Comparison of ENCODE assay signal across 8 mouse cellular contexts in the genomic region with DNA sequence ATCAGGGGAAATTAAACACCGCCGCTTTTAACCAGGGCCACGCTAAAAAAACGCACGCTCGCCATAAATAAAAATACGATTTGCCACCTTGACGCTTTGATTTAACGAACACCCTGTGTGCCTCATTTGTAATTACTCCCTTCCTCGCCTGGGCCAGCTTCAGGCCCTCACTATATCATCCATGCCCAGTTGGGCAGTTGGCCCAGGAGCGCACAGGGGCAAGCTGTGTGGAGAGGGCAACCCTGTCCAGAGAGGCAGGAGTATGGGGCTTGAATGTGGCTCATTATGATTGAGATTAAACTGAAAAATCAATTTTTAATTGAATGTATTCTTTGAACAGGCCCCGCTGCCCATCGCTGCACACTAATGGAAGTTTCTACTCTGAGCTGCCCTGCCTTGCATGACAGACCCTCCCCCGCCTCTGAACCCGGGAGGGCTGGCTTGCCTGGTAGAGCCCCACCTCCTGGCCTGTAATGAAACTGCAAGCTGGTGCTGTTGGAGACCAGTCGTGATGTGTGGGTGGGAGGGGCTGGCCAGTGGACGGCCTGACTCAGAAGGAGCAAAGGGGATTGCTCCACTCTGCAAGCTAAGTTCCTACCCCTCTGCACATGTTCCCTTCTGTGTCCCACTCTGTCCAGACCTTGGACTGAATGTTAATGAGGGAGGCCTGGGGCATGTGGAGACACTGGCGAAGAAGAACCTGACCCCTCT. TPM values are rescaled to one million over a fixed set of nuclear protein-coding genes. Genes with fewer than 3 reads are reported as not detected.
DNase-seq lines count a peak whose midpoint lies in the region; ATAC-seq and TF ChIP-seq lines count a peak whose summit lies in the region.

No protein-coding gene starts in this region.

- H3K9me3 ChIP-seq in heart, embryonic 12.5 days (replicated peaks), result no peaks in the 10 kb centered on the region
- H3K9me3 ChIP-seq in limb, embryonic 14.5 days (ENCODE audit: control insufficient read depth, low read length), result no peaks in the 10 kb centered on the region

- H3K4me3 ChIP-seq in heart, embryonic 12.5 days, result no peak overlapping the region
- no peak overlapping the region for H3K4me3 ChIP-seq in limb, embryonic 14.5 days (replicated peaks; ENCODE audit: low read length)
- H3K4me3 ChIP-seq in small intestine, adult 2 months (ENCODE audit: low read depth, low read length), result no peak overlapping the region

- H3K9ac ChIP-seq in heart, embryonic 12.5 days, result no peak overlapping the region
- no peak overlapping the region for H3K9ac ChIP-seq in limb, embryonic 14.5 days (ENCODE audit: low read depth, low read length, severe bottlenecking)

- no peak overlapping the region for H3K4me2 ChIP-seq in heart, embryonic 12.5 days
- no peak overlapping the region for H3K4me2 ChIP-seq in limb, embryonic 14.5 days (replicated peaks; ENCODE audit: low read depth, low read length, severe bottlenecking)

- H3K36me3 ChIP-seq in heart, embryonic 12.5 days, result no peaks in the 10 kb centered on the region
- H3K36me3 ChIP-seq in limb, embryonic 14.5 days (ENCODE audit: control insufficient read depth, insufficient read depth, low read length), result no peaks in the 10 kb centered on the region
- H3K36me3 ChIP-seq in small intestine, adult 2 months (ENCODE audit: control insufficient read depth, insufficient read depth, low read length), result no peaks in the 10 kb centered on the region

- no peak for TF ChIP-seq POLR2A in limb, embryonic 14.5 days (IDR thresholded peaks at IDR 0.05; ENCODE audit: borderline replicate concordance, extremely low read depth, insufficient read depth, insufficient read length)
- TF ChIP-seq POLR2A in small intestine, adult 2 months (IDR thresholded peaks at IDR 0.05; ENCODE audit: low read depth, low read length), result no peak

- intact Hi-C loops in heart, postnatal 14 days (cut with DNase I), result no loop called here

- H3K27ac ChIP-seq in heart, embryonic 12.5 days (ENCODE audit: poor library complexity, severe bottlenecking), result no peak overlapping the region
- H3K27ac ChIP-seq in limb, embryonic 14.5 days (replicated peaks; ENCODE audit: low read depth, low read length), result no peak overlapping the region
- no peak overlapping the region for H3K27ac ChIP-seq in small intestine, adult 2 months (ENCODE audit: insufficient read depth, low read depth, low read length)

- 30% methylated on average over 18 of the region's 18 CpGs for WGBS in heart, embryonic 12.5 days
- WGBS in limb, embryonic 14.5 days, result 20% methylated on average over 18 of the region's 18 CpGs
- WGBS in small intestine, adult 2 months, result 48% methylated on average over 18 of the region's 18 CpGs

- peaks cover 52% of the 10 kb centered on the region for H3K27me3 ChIP-seq in heart, embryonic 12.5 days (replicated peaks)
- no peaks in the 10 kb centered on the region for H3K27me3 ChIP-seq in limb, embryonic 14.5 days (ENCODE audit: control insufficient read depth, insufficient read depth, low read length)
- H3K27me3 ChIP-seq in small intestine, adult 2 months (ENCODE audit: control insufficient read depth, insufficient read depth, low read length), result no peaks in the 10 kb centered on the region

- TF ChIP-seq CTCF in small intestine, adult 2 months (IDR thresholded peaks at IDR 0.05; ENCODE audit: extremely low read depth, insufficient read length, insufficient replicate concordance, low read depth, low read length), result 0 out of 2 replicates have a peak, but pooled peaks have one; percentile 5

- no peak for ATAC-seq in heart, embryonic 12.5 days (ENCODE audit: insufficient number of reproducible peaks, low FRiP score)
- no peak for ATAC-seq in limb, embryonic 14.5 days (ENCODE audit: low FRiP score, low read depth)

- DNase-seq in heart, postnatal 14 days, result peak; percentile 32 to 54
- DNase-seq in 3T3-L1 (ENCODE audit: low read depth, low spot score) (peak; percentile 27), MN1 (ENCODE audit: low spot score) (peak; percentile 42)
- peak; percentile 57 for DNase-seq in forelimb bud, embryonic 11.5 days (ENCODE audit: low read depth, low spot score)
- DNase-seq in limb, embryonic 14.5 days (ENCODE audit: low spot score), result peak; percentile 16
- no peak for DNase-seq in frontal cortex, postnatal 14 days (ENCODE audit: low spot score in 2 of 2)

- H3K4me1 ChIP-seq in heart, embryonic 12.5 days (replicated peaks), result peaks cover 10% of the 10 kb centered on the region
- H3K4me1 ChIP-seq in limb, embryonic 14.5 days (ENCODE audit: control insufficient read depth, insufficient read depth, low read length), result no peaks in the 10 kb centered on the region
- no peaks in the 10 kb centered on the region for H3K4me1 ChIP-seq in small intestine, adult 2 months (ENCODE audit: control insufficient read depth, insufficient read depth, insufficient read length, low read length)

RNA-seq across cellular contexts. Expression of a gene that starts 57.9 kb away (rescaled TPM):
- 1 to 10 TPM; 5.2 to 8.4 TPM for total RNA-seq in heart, postnatal 14 days (2021)
- 4.5 and 4.6 TPM in 2 replicates for polyA plus RNA-seq in heart, embryonic 12.5 days (2016; fragmentation: Nextera tagmentation; extraction: Ambion mirVana)
- 7.9 and 9.6 TPM in 2 replicates for polyA plus RNA-seq in limb, embryonic 14.5 days (2012; rRNA removed)
- 4.5 and 7.9 TPM in 2 replicates for polyA plus RNA-seq in limb, embryonic 14.5 days (2014; fragmentation: Nextera tagmentation; extraction: Ambion mirVana)
- polyA plus RNA-seq in small intestine, adult 2 months (2012; rRNA removed), result 12.3 and 18.3 TPM in 2 replicates

Comparison
In these comparisons a context has a peak if more than half of its experiments do, and no peak if none do; other contexts are left out.
1. DNase-seq: peak in heart, postnatal 14 days (2 of 2), 3T3-L1 (single experiment), MN1 (single experiment), forelimb bud, embryonic 11.5 days (single experiment) and limb, embryonic 14.5 days (single experiment); none in frontal cortex, postnatal 14 days (0 of 2).